Mouse (Mus musculus) heart, embryonic 14.5 days (tissue): ENCODE data around the gene Mkln1. TPM values are rescaled to one million over a fixed set of nuclear protein-coding genes. Genes with fewer than 3 reads are reported as not detected.

ENCODE experiments used
- ATAC-seq: fragments of 200-750 bp; cut with Nextera tagmentation; 2 replicates; pipeline ENCODE4 v1.8.0; 2017; ENCODE audit warnings: low read depth, moderate TSS enrichment; ENCODE audit not compliant: insufficient number of reproducible peaks, insufficient read depth, low FRiP score
- H3K27ac ChIP-seq, 2 experiments: fragments of 200-500 bp in 1 of 2; fragments of 300-500 bp in 1 of 2; sonication (generic) in 1 of 2; replicated peaks in 1 of 2; 2 replicates each; pipeline ENCODE4 v1.5.1; 2012 to 2014; ENCODE audit warnings: low read depth in 2 of 2, low read length in 2 of 2, control low read depth in 1 of 2, mild to moderate bottlenecking in 1 of 2, mixed read lengths in 1 of 2; ENCODE audit not compliant: control insufficient read depth in 1 of 2, insufficient read depth in 1 of 2
- H3K27me3 ChIP-seq: fragments of 300-500 bp; sonication (generic); 2 replicates; pipeline ENCODE4 v1.6.1; 2014; ENCODE audit warnings: mild to moderate bottlenecking, low read length, control low read depth; ENCODE audit not compliant: control insufficient read depth, insufficient read depth
- H3K36me3 ChIP-seq: fragments of 300-500 bp; sonication (generic); 2 replicates; pipeline ENCODE4 v1.6.1; 2014; ENCODE audit warnings: mild to moderate bottlenecking, control low read depth, low read length, mixed read lengths; ENCODE audit not compliant: control insufficient read depth, insufficient read depth
- H3K4me1 ChIP-seq, 2 experiments: fragments of 200-500 bp in 1 of 2; fragments of 300-500 bp in 1 of 2; sonication (generic) in 1 of 2; 2 replicates each; pipeline ENCODE4 v1.6.1; 2012 to 2014; ENCODE audit warnings: low read length in 2 of 2, control low read depth in 1 of 2, mixed read lengths in 1 of 2; ENCODE audit not compliant: control insufficient read depth in 2 of 2, insufficient read depth in 2 of 2
- H3K4me2 ChIP-seq: fragments of 300-500 bp; sonication (generic); 2 replicates; pipeline ENCODE4 v1.6.1; 2014; ENCODE audit warnings: mild to moderate bottlenecking, low read length
- H3K4me3 ChIP-seq, 2 experiments: fragments of 200-500 bp in 1 of 2; fragments of 300-500 bp in 1 of 2; sonication (generic) in 1 of 2; 2 replicates each; pipeline ENCODE4 v1.5.1; 2012 to 2014; ENCODE audit warnings: low read length in 2 of 2, mild to moderate bottlenecking in 2 of 2, control low read depth in 1 of 2, low read depth in 1 of 2, moderate library complexity in 1 of 2; ENCODE audit not compliant: control insufficient read depth in 1 of 2, insufficient read depth in 1 of 2
- H3K9ac ChIP-seq: fragments of 300-500 bp; sonication (generic); 2 replicates; pipeline ENCODE4 v1.6.1; 2014; ENCODE audit warnings: mild to moderate bottlenecking, low read length
- H3K9me3 ChIP-seq: fragments of 300-500 bp; sonication (generic); 2 replicates; pipeline ENCODE4 v1.6.1; 2016; ENCODE audit warnings: low read length, control low read depth; ENCODE audit not compliant: control insufficient read depth
- WGBS: fragments of 180-500 bp; shearing (Covaris S2); extraction: QIAGEN DNeasy Blood & Tissue Kit; methylation state at CpG from one replicate; pipeline ENCODE4 v1.1.7; 2014; 5-methylcytosine and 5-hydroxymethylcytosine counted together
- polyA plus RNA-seq: library from polyadenylated mRNA; unstranded; fragments of >200 nt; fragmentation: Nextera tagmentation; extraction: Ambion mirVana; gene quantifications from 2 replicates; pipeline ENCODE4 v1.2.1, GENCODE M21; 2014

Mkln1 gene
- polyA plus RNA-seq, 1 experiment from 2014 or later, result 201 TPM

GRCm38 (mm10) chr6:31445258-31445657, 46.7 kb downstream of the Mkln1 start:
- Histone ChIP-seq H3K27ac (no peak overlapping the region), H3K4me3 (no peak overlapping the region), H3K4me1 (0 out of 4 replicates have a peak, but pooled peaks cover 0 to 2% of the 10 kb centered on the region in 2 experiments), H3K27me3 (no peaks in the 10 kb centered on the region), H3K4me2 (no peak overlapping the region), H3K9ac (no peak overlapping the region), H3K36me3 (peaks cover 47% of the 10 kb centered on the region), H3K9me3 (no peaks in the 10 kb centered on the region)
- ATAC-seq, result no peak
- 78% methylated on average over 1 of the region's 1 CpGs for WGBS

- peaks cover 45% of the 10 kb centered on the region for H3K36me3 ChIP-seq
- no peak overlapping the region for H3K4me3 ChIP-seq
- H3K9ac ChIP-seq, result no peak overlapping the region
- H3K4me1 ChIP-seq, result 0 out of 4 replicates have a peak, but pooled peaks cover 0 to 3% of the 10 kb centered on the region in 2 experiments
- no peak for ATAC-seq
- H3K9me3 ChIP-seq, result no peaks in the 10 kb centered on the region
- no peak overlapping the region for H3K4me2 ChIP-seq
- no peak overlapping the region for H3K27ac ChIP-seq
- H3K27me3 ChIP-seq, result no peaks in the 10 kb centered on the region
Measured at GRCm38 (mm10) chr6:31453735-31454134, 55.2 kb downstream of the Mkln1 start.

- peaks cover 46% of the 10 kb centered on the region for H3K36me3 ChIP-seq
- H3K27me3 ChIP-seq, result no peaks in the 10 kb centered on the region
- H3K9me3 ChIP-seq, result no peaks in the 10 kb centered on the region
- H3K4me3 ChIP-seq, result no peak overlapping the region
- H3K27ac ChIP-seq, result no peak overlapping the region
- H3K4me1 ChIP-seq, result 0 out of 4 replicates have a peak, but pooled peaks cover 0 to 3% of the 10 kb centered on the region in 2 experiments
- no peak for ATAC-seq
- H3K4me2 ChIP-seq, result no peak overlapping the region
- 94% methylated on average over 2 of the region's 2 CpGs for WGBS
- no peak overlapping the region for H3K9ac ChIP-seq
Measured at GRCm38 (mm10) chr6:31455376-31455775, 56.8 kb downstream of the Mkln1 start.

GRCm38 (mm10) chr6:31456988-31457387, 58.5 kb downstream of the Mkln1 start:
- WGBS, result 65% methylated on average over 1 of the region's 1 CpGs

GRCm38 (mm10) chr6:31469431-31469830, 70.9 kb downstream of the Mkln1 start:
- Histone ChIP-seq H3K9ac (no peak overlapping the region), H3K36me3 (peaks cover 55% of the 10 kb centered on the region), H3K27ac (no peak overlapping the region), H3K4me1 (no peaks in the 10 kb centered on the region), H3K9me3 (no peaks in the 10 kb centered on the region), H3K4me3 (no peak overlapping the region), H3K4me2 (no peak overlapping the region), H3K27me3 (no peaks in the 10 kb centered on the region)
- WGBS, result 93% methylated on average over 6 of the region's 6 CpGs
- ATAC-seq, result no peak

More at GRCm38 (mm10) chr6:31456988-31457387, 58.5 kb downstream of the Mkln1 start:
- Histone ChIP-seq H3K4me1 (0 out of 4 replicates have a peak, but pooled peaks cover 0 to 3% of the 10 kb centered on the region in 2 experiments), H3K9ac (no peak overlapping the region), H3K4me3 (no peak overlapping the region), H3K36me3 (peaks cover 47% of the 10 kb centered on the region), H3K4me2 (no peak overlapping the region), H3K27me3 (no peaks in the 10 kb centered on the region), H3K9me3 (no peaks in the 10 kb centered on the region), H3K27ac (no peak overlapping the region)
- no peak for ATAC-seq

GRCm38 (mm10) chr6:31478221-31478620, 79.7 kb downstream of the Mkln1 start:
- no peak for ATAC-seq
- no peak overlapping the region for H3K4me2 ChIP-seq
- no peaks in the 10 kb centered on the region for H3K9me3 ChIP-seq
- no peaks in the 10 kb centered on the region for H3K27me3 ChIP-seq
- no peak overlapping the region for H3K9ac ChIP-seq
- H3K4me3 ChIP-seq, result no peak overlapping the region
- 71% methylated on average over 4 of the region's 4 CpGs for WGBS
- no peak overlapping the region for H3K27ac ChIP-seq
- H3K36me3 ChIP-seq, result peaks cover 44% of the 10 kb centered on the region
- no peaks in the 10 kb centered on the region for H3K4me1 ChIP-seq

GRCm38 (mm10) chr6:31480008-31480407, 81.5 kb downstream of the Mkln1 start:
- ATAC-seq, result no peak
- no peak overlapping the region for H3K4me2 ChIP-seq
- 77% methylated on average over 4 of the region's 4 CpGs for WGBS
- no peaks in the 10 kb centered on the region for H3K4me1 ChIP-seq
- H3K27me3 ChIP-seq, result no peaks in the 10 kb centered on the region
- no peak overlapping the region for H3K9ac ChIP-seq
- no peak overlapping the region for H3K27ac ChIP-seq
- peaks cover 32% of the 10 kb centered on the region for H3K36me3 ChIP-seq
- H3K9me3 ChIP-seq, result no peaks in the 10 kb centered on the region
- no peak overlapping the region for H3K4me3 ChIP-seq

GRCm38 (mm10) chr6:31486601-31487000, 88.1 kb downstream of the Mkln1 start:
- Histone ChIP-seq H3K36me3 (peaks cover 38% of the 10 kb centered on the region), H3K27me3 (no peaks in the 10 kb centered on the region), H3K4me3 (no peak overlapping the region), H3K9ac (no peak overlapping the region), H3K4me1 (no peaks in the 10 kb centered on the region), H3K4me2 (no peak overlapping the region), H3K9me3 (no peaks in the 10 kb centered on the region), H3K27ac (no peak overlapping the region)
- 94% methylated on average over 2 of the region's 2 CpGs for WGBS
- no peak for ATAC-seq
